Mouse (Mus musculus): Measurements from ENCODE around the gene Alkbh2. TPM values are rescaled to one million over a fixed set of nuclear protein-coding genes. Genes with fewer than 3 reads are reported as not detected.
A peak's percentile ranks its signal among the peaks of the same experiment; 100 is the strongest.

Alkbh2 gene
- polyA plus RNA-seq, 1 experiment from 2014 or later, result 4.5 TPM

- peak overlapping the region; percentile 37 for H3K4me3 ChIP-seq (ENCODE audit: low read depth, low read length)
- TF ChIP-seq EP300 (IDR thresholded peaks at IDR 0.05; ENCODE audit: low read depth) (no peak), CTCF (IDR thresholded peaks at IDR 0.05; ENCODE audit: low read depth) (no peak)
- H3K4me1 ChIP-seq (ENCODE audit: insufficient read depth), result no peaks in the 10 kb centered on the region; the same call in 1 of the 2 replicates
- no peaks in the 10 kb centered on the region for H3K27me3 ChIP-seq (ENCODE audit: insufficient read depth, low read length)
- WGBS (ENCODE audit: insufficient replicate concordance), result 75% methylated on average over 14 of the region's 14 CpGs
- peak overlapping the region; percentile 95 for H3K27ac ChIP-seq (ENCODE audit: low read depth)
- ATAC-seq, result no peak
- H3K9ac ChIP-seq (replicated peaks), result peak overlapping the region; percentile 67
- DNase-seq, result no peak
- no peaks in the 10 kb centered on the region for H3K9me3 ChIP-seq (ENCODE audit: low read length)
- no peaks in the 10 kb centered on the region for H3K36me3 ChIP-seq (replicated peaks; ENCODE audit: insufficient read depth, low read length)
- H3K4me2 ChIP-seq (ENCODE audit: low read depth, low read length), result peak overlapping the region; percentile 63
These were observed 19.3 kb upstream of the Alkbh2 start for GRCm38 (mm10) chr5:114147043-114147972.

GRCm38 (mm10) chr5:114146028-114146888, 18.2 kb upstream of the Alkbh2 start, which contains the start of gene Acacb:
Acacb (plus strand) TSS chr5:114146535.
- no peaks in the 10 kb centered on the region for H3K9me3 ChIP-seq (ENCODE audit: low read length)
- H3K36me3 ChIP-seq (replicated peaks; ENCODE audit: insufficient read depth, low read length), result no peaks in the 10 kb centered on the region
- H3K9ac ChIP-seq (replicated peaks), result peak within 1 kb of the TSS; percentile 67
- 35% methylated on average over 19 of the region's 19 CpGs for WGBS (ENCODE audit: insufficient replicate concordance)
- peak within 1 kb of the TSS; percentile 63 for H3K4me2 ChIP-seq (ENCODE audit: low read depth, low read length)
- peak within 1 kb of the TSS; percentile 37 for H3K4me3 ChIP-seq (ENCODE audit: low read depth, low read length)
- H3K4me1 ChIP-seq (ENCODE audit: insufficient read depth), result no peaks in the 10 kb centered on the region; the same call in 1 of the 2 replicates
- DNase-seq (peak; percentile 72), ATAC-seq (peak; percentile 93)
- TF ChIP-seq CTCF (IDR thresholded peaks at IDR 0.05; ENCODE audit: low read depth) (no peak), EP300 (IDR thresholded peaks at IDR 0.05; ENCODE audit: low read depth) (peak; percentile 55; the same call in 1 of the 2 replicates)
- H3K27ac ChIP-seq (ENCODE audit: low read depth), result peak within 1 kb of the TSS; percentile 95
- no peaks in the 10 kb centered on the region for H3K27me3 ChIP-seq (ENCODE audit: insufficient read depth, low read length)

GRCm38 (mm10) chr5:114139175-114139574, 11.2 kb upstream of the Alkbh2 start:
- 53% methylated on average over 9 of the region's 9 CpGs for WGBS (ENCODE audit: insufficient replicate concordance)
- no peak overlapping the region for H3K4me2 ChIP-seq (ENCODE audit: low read depth, low read length)
- no peaks in the 10 kb centered on the region for H3K9me3 ChIP-seq (ENCODE audit: low read length)
- H3K9ac ChIP-seq (replicated peaks), result no peak overlapping the region
- H3K27me3 ChIP-seq (ENCODE audit: insufficient read depth, low read length), result no peaks in the 10 kb centered on the region
- peak overlapping the region; percentile 34; the same call in 1 of the 2 replicates for H3K27ac ChIP-seq (ENCODE audit: low read depth)
- no peak overlapping the region for H3K4me3 ChIP-seq (ENCODE audit: low read depth, low read length)
- peaks cover 10% of the 10 kb centered on the region for H3K4me1 ChIP-seq (ENCODE audit: insufficient read depth)
- H3K36me3 ChIP-seq (replicated peaks; ENCODE audit: insufficient read depth, low read length), result peaks cover 2% of the 10 kb centered on the region; the same call in 1 of the 2 replicates
- peak; percentile 80 for DNase-seq
- TF ChIP-seq EP300 (IDR thresholded peaks at IDR 0.05; ENCODE audit: low read depth) (no peak), CTCF (IDR thresholded peaks at IDR 0.05; ENCODE audit: low read depth) (no peak)
- peak; percentile 85 for ATAC-seq

GRCm38 (mm10) chr5:114138277-114139164, 10.5 kb upstream of the Alkbh2 start:
- Histone ChIP-seq H3K27me3 (ENCODE audit: insufficient read depth, low read length) (no peaks in the 10 kb centered on the region), H3K4me1 (ENCODE audit: insufficient read depth) (peaks cover 15% of the 10 kb centered on the region), H3K36me3 (replicated peaks; ENCODE audit: insufficient read depth, low read length) (peaks cover 2% of the 10 kb centered on the region; the same call in 1 of the 2 replicates), H3K4me2 (ENCODE audit: low read depth, low read length) (no peak overlapping the region), H3K9ac (replicated peaks) (no peak overlapping the region), H3K4me3 (ENCODE audit: low read depth, low read length) (no peak overlapping the region), H3K9me3 (ENCODE audit: low read length) (no peaks in the 10 kb centered on the region), H3K27ac (ENCODE audit: low read depth) (peak overlapping the region; percentile 34; the same call in 1 of the 2 replicates)
- WGBS (ENCODE audit: insufficient replicate concordance), result 78% methylated on average over 21 of the region's 21 CpGs
- TF ChIP-seq CTCF (IDR thresholded peaks at IDR 0.05; ENCODE audit: low read depth) (no peak), EP300 (IDR thresholded peaks at IDR 0.05; ENCODE audit: low read depth) (no peak)
- DNase-seq, result no peak
- no peak for ATAC-seq

- no peak for DNase-seq
- H3K9ac ChIP-seq (replicated peaks), result no peak overlapping the region
- no peaks in the 10 kb centered on the region for H3K9me3 ChIP-seq (ENCODE audit: low read length)
- H3K4me2 ChIP-seq (ENCODE audit: low read depth, low read length), result no peak overlapping the region
- ATAC-seq, result no peak
- H3K27ac ChIP-seq (ENCODE audit: low read depth), result no peak overlapping the region
- TF ChIP-seq EP300 (IDR thresholded peaks at IDR 0.05; ENCODE audit: low read depth), result no peak
- TF ChIP-seq CTCF (IDR thresholded peaks at IDR 0.05; ENCODE audit: low read depth), result no peak
- H3K4me1 ChIP-seq (ENCODE audit: insufficient read depth), result peaks cover 16% of the 10 kb centered on the region
- WGBS (ENCODE audit: insufficient replicate concordance), result 80% methylated on average over 15 of the region's 15 CpGs
- H3K27me3 ChIP-seq (ENCODE audit: insufficient read depth, low read length), result no peaks in the 10 kb centered on the region
- H3K4me3 ChIP-seq (ENCODE audit: low read depth, low read length), result no peak overlapping the region
- peaks cover 2% of the 10 kb centered on the region; the same call in 1 of the 2 replicates for H3K36me3 ChIP-seq (replicated peaks; ENCODE audit: insufficient read depth, low read length)
These were observed 9.7 kb upstream of the Alkbh2 start for GRCm38 (mm10) chr5:114137481-114138276.
